In genomic region chr12:86935692-86936282, GRCm38 (mm10) we compare ENCODE assay signal across 22 mouse cellular contexts. TPM values are rescaled to one million over a fixed set of nuclear protein-coding genes. Genes with fewer than 3 reads are reported as not detected.
DNase-seq lines count a peak whose midpoint lies in the region.
"Had no signal": no experiment of that assay in that cellular context is flagged by ENCODE, and none has a peak within 500 bp of the region (broad histone marks: within the 10 kb centered on the region; RNA-seq: fewer than 3 reads in every experiment).

No protein-coding gene starts in this region.

- peaks cover 38% of the 10 kb centered on the region for H3K4me1 ChIP-seq in brown adipose tissue, adult 24 weeks (ENCODE audit: control insufficient read depth, insufficient read depth, insufficient read length, low read length)

- intact Hi-C loops in heart, postnatal 25 days (cut with DNase I), result no loop called here

- H3K27ac ChIP-seq in brown adipose tissue, adult 24 weeks (replicated peaks; ENCODE audit: low read depth, low read length), result peak overlapping the region; percentile 61
- H3K27ac ChIP-seq: forebrain, embryonic 12.5 days; heart, embryonic 10.5 days; hindbrain, postnatal 0 days; kidney, postnatal 0 days; liver, embryonic 14.5 days; lung, embryonic 15.5 days; midbrain, embryonic 12.5 days; neural tube, embryonic 13.5 days; stomach, embryonic 15.5 days had no signal

- H3K4me3 ChIP-seq in brown adipose tissue, adult 24 weeks (ENCODE audit: insufficient read depth, low read depth, low read length), result no peak overlapping the region
- H3K4me3 ChIP-seq: forebrain, embryonic 12.5 days; heart, embryonic 10.5 days; lung, embryonic 15.5 days; midbrain, embryonic 12.5 days; neural tube, embryonic 13.5 days; stomach, embryonic 15.5 days had no signal

- DNase-seq in adrenal gland, adult 2 months, result peak; percentile 54
- DNase-seq in adrenal gland, postnatal 14 days, result no peak
- DNase-seq in heart, adult 11 months, result peak; percentile 96
- no peak for DNase-seq in heart, postnatal 25 days (ENCODE audit: low spot score)
- DNase-seq in 3134 (ENCODE audit: extremely low read depth, insufficient read length, low spot score), result peak; percentile 47
- DNase-seq in ovary, postnatal 36 days (ENCODE audit: low spot score), result no peak
- no peak for DNase-seq in kidney, adult 8-10 months
- DNase-seq: adrenal gland, postnatal 25 days; cerebellum, adult 11-12 months; cerebellum, postnatal 14 days; heart, postnatal 36 days had no signal

RNA-seq across cellular contexts. Expression of gene Cipc, which starts 11.1 kb away (rescaled TPM):
- 10 to 100 TPM; 17.9 to 29.3 TPM for total RNA-seq in adrenal gland, adult 2 months (2021)
- polyA plus RNA-seq in adrenal gland, adult 2 months (2012; rRNA removed), result 38.5 and 39.8 TPM in 2 replicates
- total RNA-seq in adrenal gland, postnatal 14 days (2021), result 26.2 and 29.1 TPM in 2 replicates
- total RNA-seq in heart, postnatal 25 days (2021), result 10 to 100 TPM; 41.1 to 48.6 TPM
- polyA plus RNA-seq in brown adipose tissue, adult 24 weeks (2012; ENCODE audit: insufficient read depth, insufficient read length, missing spikeins), result 15.9 and 16.4 TPM in 2 replicates

RNA-seq across cellular contexts. Expression of gene Irf2bpl, which starts 51.2 kb away (rescaled TPM):
- total RNA-seq in adrenal gland, adult 2 months (2021), result 10 to 100 TPM; 51.1 to 79.5 TPM
- 121 and 122 TPM in 2 replicates for polyA plus RNA-seq in adrenal gland, adult 2 months (2012; rRNA removed)
- total RNA-seq in adrenal gland, postnatal 14 days (2021), result 48.4 and 53.8 TPM in 2 replicates
- total RNA-seq in heart, postnatal 25 days (2021), result 10 to 100 TPM; 33.3 to 36.9 TPM
- polyA plus RNA-seq in brown adipose tissue, adult 24 weeks (2012; ENCODE audit: insufficient read depth, insufficient read length, missing spikeins), result 7.1 and 23.0 TPM in 2 replicates

RNA-seq across cellular contexts. Expression of gene Zdhhc22, which starts 54.4 kb away (rescaled TPM):
- 1 to 10 TPM; 1.2 to 1.4 TPM for total RNA-seq in adrenal gland, adult 2 months (2021)
- 3.1 and 5.2 TPM in 2 replicates for polyA plus RNA-seq in adrenal gland, adult 2 months (2012; rRNA removed)
- total RNA-seq in adrenal gland, postnatal 14 days (2021), result 0.59 and 1.1 TPM in 2 replicates
- not detected for total RNA-seq in heart, postnatal 25 days (2021)
- not detected in 2 replicates for polyA plus RNA-seq in brown adipose tissue, adult 24 weeks (2012; ENCODE audit: insufficient read depth, insufficient read length, missing spikeins)
- total RNA-seq: heart, postnatal 36 days had no signal
- polyA plus RNA-seq: heart, embryonic 10.5 days; liver, embryonic 14.5 days; urinary bladder, adult 2 months had no signal

Comparison
In these comparisons a context has a peak if more than half of its experiments do, and no peak if none do; other contexts are left out.
1. DNase-seq: peak in adrenal gland, adult 2 months (single experiment), heart, adult 11 months (single experiment) and 3134 (single experiment); none in adrenal gland, postnatal 14 days (single experiment), heart, postnatal 25 days (single experiment), ovary, postnatal 36 days (single experiment) and kidney, adult 8-10 months (0 of 2).